Mouse (Mus musculus) kidney, embryonic 15.5 days (tissue): ENCODE measurements around the gene Slc29a4. TPM values are rescaled to one million over a fixed set of nuclear protein-coding genes. Genes with fewer than 3 reads are reported as not detected.

Experiments
- ATAC-seq: fragments of 200-750 bp; cut with Nextera tagmentation; replicated peaks from 2 replicates; pipeline ENCODE4 v1.8.0; 2017; ENCODE audit warnings: moderate TSS enrichment; ENCODE audit not compliant: low FRiP score
- H3K27ac ChIP-seq: fragments of 300-500 bp; sonication (generic); 2 replicates; pipeline ENCODE4 v1.5.1; 2015; ENCODE audit warnings: mild to moderate bottlenecking, inconsistent platforms
- H3K27me3 ChIP-seq: fragments of 300-500 bp; sonication (generic); 2 replicates; pipeline ENCODE4 v1.6.1; 2015; ENCODE audit warnings: inconsistent platforms
- H3K36me3 ChIP-seq: fragments of 300-500 bp; sonication (generic); 2 replicates; pipeline ENCODE4 v1.6.1; 2015; ENCODE audit warnings: inconsistent platforms
- H3K4me1 ChIP-seq: fragments of 300-500 bp; sonication (generic); 2 replicates; pipeline ENCODE4 v1.6.1; 2015; ENCODE audit warnings: inconsistent platforms
- H3K4me2 ChIP-seq: fragments of 300-500 bp; sonication (generic); 2 replicates; pipeline ENCODE4 v1.6.1; 2015; ENCODE audit warnings: moderate library complexity, mild to moderate bottlenecking, inconsistent platforms
- H3K4me3 ChIP-seq: fragments of 300-500 bp; sonication (generic); replicated peaks from 2 replicates; pipeline ENCODE4 v1.5.1; 2015; ENCODE audit warnings: mild to moderate bottlenecking, inconsistent platforms
- H3K9ac ChIP-seq: fragments of 300-500 bp; sonication (generic); 2 replicates; pipeline ENCODE4 v1.6.1; 2015; ENCODE audit warnings: mild to moderate bottlenecking, inconsistent platforms
- H3K9me3 ChIP-seq: fragments of 300-500 bp; sonication (generic); replicated peaks from 2 replicates; pipeline ENCODE4 v1.6.1; 2016; ENCODE audit warnings: inconsistent platforms
- WGBS: fragments of 180-500 bp; shearing (Covaris S2); methylation state at CpG from one replicate; pipeline ENCODE4 v1.1.7; 2015; ENCODE audit warnings: mixed read lengths; 5-methylcytosine and 5-hydroxymethylcytosine counted together
- polyA plus RNA-seq: library from polyadenylated mRNA; unstranded; fragments of >200 nt; fragmentation: Nextera tagmentation; extraction: Ambion mirVana; gene quantifications from 2 replicates; pipeline ENCODE4 v1.2.1, GENCODE M21; 2015

The Slc29a4 gene
- polyA plus RNA-seq, 1 experiment from 2014 or later = 6.4 TPM

DNA sequence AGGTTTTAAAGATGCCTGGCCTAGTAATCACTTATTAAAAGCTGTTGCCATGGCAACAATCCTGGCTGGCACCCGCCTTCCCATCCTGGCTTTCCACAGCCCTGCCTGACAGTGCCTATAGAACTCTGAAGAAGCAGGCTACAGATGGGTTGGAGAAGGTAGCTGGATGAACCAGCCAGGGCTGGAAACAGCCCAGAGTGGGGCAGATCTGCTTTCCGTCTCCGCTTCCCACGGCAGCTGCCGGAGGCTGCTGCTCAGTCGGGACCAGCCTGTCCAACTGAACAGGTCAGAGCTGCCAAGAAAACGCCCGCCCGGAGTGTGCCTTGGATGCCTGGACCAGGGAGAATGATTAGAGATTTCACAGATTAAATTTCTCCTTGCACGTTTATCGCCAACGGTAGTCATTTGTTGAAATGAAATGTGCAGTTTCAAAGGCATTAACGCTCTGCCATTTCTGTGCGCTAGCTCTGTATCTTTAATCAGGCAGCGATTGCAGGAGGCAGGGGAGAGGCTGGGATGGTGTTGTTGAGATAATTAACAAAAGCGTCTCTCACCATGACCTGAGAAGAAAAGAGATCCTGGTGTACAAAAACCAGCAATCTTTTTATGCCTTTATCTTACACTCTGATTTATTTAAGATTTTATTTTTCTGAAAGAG lies 69.1 kb downstream of the Slc29a4 start:
- no peak overlapping the region for H3K4me3 ChIP-seq
- ATAC-seq = no peak; the same call in 1 of the 2 replicates
- no peak overlapping the region for H3K4me2 ChIP-seq
- 89% methylated on average over 16 of the region's 16 CpGs for WGBS
- H3K9ac ChIP-seq = no peak overlapping the region
- no peaks in the 10 kb centered on the region for H3K9me3 ChIP-seq
- peaks cover 100% of the 10 kb centered on the region for H3K36me3 ChIP-seq
- H3K27ac ChIP-seq = 0 out of 2 replicates have a peak overlapping the region, but pooled peaks have one; percentile 13
- H3K27me3 ChIP-seq = no peaks in the 10 kb centered on the region
- no peaks in the 10 kb centered on the region for H3K4me1 ChIP-seq

DNA sequence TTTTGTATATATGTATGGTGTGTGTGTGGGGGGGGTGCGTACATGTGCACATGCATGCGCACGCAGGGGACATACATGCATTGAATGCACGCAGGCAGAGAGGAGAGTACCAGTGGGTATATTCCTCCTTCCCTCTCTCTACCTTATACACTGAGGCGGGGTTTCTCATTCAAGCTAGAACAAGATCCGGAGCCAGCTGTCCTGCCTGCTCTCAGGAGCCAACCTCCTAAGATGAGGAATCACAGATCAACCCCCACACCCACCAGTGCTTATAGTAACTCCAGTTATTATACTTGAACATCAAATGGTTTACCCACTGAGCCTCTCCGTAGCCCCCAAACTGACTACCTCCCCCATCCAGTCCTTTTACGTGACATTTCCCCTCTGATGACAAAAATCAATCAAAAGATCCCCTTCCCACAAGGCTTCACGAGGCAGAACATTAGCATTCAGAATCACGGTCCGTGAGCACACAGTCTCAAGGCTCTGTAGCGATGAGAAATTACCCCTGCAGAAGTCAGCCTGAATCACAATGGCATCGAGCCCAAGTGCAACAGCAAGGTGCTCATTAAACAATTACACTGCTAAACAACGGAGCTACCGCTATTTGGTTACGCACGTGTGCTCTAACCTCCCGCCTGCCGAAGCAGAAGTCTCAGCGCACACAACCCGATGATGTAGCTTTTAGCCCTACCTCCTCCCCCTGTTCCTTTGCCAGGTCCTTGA lies 69.9 kb downstream of the Slc29a4 start:
- Histone ChIP-seq H3K4me3 (no peak overlapping the region), H3K9ac (no peak overlapping the region), H3K27ac (no peak overlapping the region), H3K36me3 (peaks cover 100% of the 10 kb centered on the region), H3K9me3 (no peaks in the 10 kb centered on the region), H3K4me2 (no peak overlapping the region), H3K4me1 (no peaks in the 10 kb centered on the region), H3K27me3 (no peaks in the 10 kb centered on the region)
- no peak for ATAC-seq
- 85% methylated on average over 21 of the region's 21 CpGs for WGBS

DNA sequence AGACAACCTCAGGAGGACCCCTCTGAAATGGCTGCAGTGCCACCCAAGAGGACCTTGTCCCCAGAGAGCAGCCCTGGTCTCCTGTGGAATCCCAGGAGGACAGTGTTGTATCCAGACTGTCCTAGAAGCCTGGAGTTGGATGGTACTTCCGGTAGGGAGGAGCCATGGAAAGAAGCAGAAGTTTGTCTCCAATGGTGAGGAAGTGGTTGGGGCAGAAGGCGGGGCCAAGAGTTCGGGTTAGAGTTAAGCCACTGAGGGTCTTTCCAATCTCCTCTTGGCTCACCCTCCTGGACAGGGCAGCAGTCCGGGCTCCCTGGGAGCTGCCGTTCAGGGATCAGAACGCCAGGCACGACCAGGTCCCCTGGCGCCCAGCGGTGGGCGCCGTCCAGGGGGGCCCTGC lies 72.0 kb downstream of the Slc29a4 start:
- H3K9me3 ChIP-seq = no peaks in the 10 kb centered on the region
- no peak overlapping the region for H3K9ac ChIP-seq
- peaks cover 91% of the 10 kb centered on the region for H3K36me3 ChIP-seq
- ATAC-seq = no peak
- H3K4me3 ChIP-seq = no peak overlapping the region
- H3K4me1 ChIP-seq = peaks cover 11% of the 10 kb centered on the region
- no peak overlapping the region for H3K27ac ChIP-seq
- 62% methylated on average over 11 of the region's 11 CpGs for WGBS
- H3K27me3 ChIP-seq = no peaks in the 10 kb centered on the region
- H3K4me2 ChIP-seq = no peak overlapping the region

DNA sequence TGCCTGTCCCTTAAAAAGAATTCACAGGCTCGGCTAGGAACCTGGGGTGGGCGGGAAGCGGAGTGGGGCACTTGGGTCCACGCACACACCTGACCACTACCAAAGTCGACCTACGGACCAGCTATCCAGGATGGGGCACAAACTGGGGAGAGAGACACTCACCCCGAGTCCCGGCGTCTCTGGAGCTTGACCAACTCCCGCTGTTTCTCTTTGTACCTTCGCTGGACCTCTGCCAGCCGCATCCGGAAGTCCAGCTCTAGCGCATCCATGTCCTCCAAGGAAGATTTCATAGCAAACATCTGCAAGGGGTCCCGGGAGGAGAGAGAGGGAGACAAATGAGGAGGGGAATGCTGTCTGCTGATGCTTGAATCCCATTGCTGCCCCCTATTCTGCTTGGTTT lies 72.6 kb downstream of the Slc29a4 start:
- Histone ChIP-seq H3K36me3 (peaks cover 91% of the 10 kb centered on the region), H3K27me3 (no peaks in the 10 kb centered on the region), H3K9ac (no peak overlapping the region), H3K4me3 (no peak overlapping the region), H3K9me3 (no peaks in the 10 kb centered on the region), H3K4me2 (no peak overlapping the region), H3K27ac (no peak overlapping the region), H3K4me1 (peaks cover 16% of the 10 kb centered on the region)
- no peak for ATAC-seq
- 88% methylated on average over 15 of the region's 15 CpGs for WGBS

DNA sequence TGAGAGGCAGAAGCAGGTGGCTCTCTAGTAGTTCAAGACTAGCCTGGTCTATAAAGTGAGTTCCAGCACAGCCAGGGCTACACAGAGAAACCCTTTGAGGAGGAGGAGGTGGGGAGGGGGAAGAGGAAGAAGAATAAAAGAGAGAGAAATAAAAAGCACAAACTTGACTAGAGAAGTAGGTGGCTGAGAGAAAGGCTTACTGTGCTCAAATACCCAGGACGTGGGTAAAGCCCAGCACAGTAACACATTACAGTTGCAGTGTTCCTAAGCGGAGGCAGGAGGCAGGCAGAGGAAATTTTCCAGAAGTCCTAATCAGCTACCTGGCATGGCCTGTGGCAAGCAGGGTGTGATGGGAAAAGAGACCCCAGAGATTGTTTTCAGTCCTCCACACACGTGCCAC lies 74.4 kb downstream of the Slc29a4 start:
- H3K9ac ChIP-seq = no peak overlapping the region
- WGBS = 93% methylated on average over 3 of the region's 3 CpGs
- H3K4me1 ChIP-seq = peaks cover 20% of the 10 kb centered on the region
- no peak overlapping the region for H3K4me2 ChIP-seq
- no peak for ATAC-seq
- H3K4me3 ChIP-seq = no peak overlapping the region
- H3K27me3 ChIP-seq = no peaks in the 10 kb centered on the region
- H3K9me3 ChIP-seq = no peaks in the 10 kb centered on the region
- H3K27ac ChIP-seq = no peak overlapping the region
- H3K36me3 ChIP-seq = peaks cover 91% of the 10 kb centered on the region

DNA sequence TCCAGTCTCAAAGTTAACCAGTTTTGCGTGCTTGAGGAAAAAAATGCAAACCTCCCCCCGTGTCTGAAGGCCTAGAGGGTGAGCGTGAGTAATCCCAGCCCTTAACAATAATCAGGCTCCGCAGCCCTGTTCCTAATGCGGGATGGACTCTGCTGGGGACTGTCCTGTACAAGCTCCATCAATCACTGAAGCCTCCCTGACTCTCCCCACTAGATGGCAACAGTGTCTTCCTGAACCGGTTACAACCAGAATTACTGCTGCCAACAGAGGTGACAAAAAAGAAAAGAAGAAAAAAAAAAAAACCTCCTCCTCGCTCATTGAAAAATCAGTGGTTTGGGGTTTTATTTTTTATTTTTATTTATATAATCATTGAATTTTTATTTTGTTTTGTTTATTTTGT lies 75.6 kb downstream of the Slc29a4 start:
- Histone ChIP-seq H3K4me1 (peaks cover 20% of the 10 kb centered on the region), H3K27ac (no peak overlapping the region), H3K9me3 (no peaks in the 10 kb centered on the region), H3K27me3 (no peaks in the 10 kb centered on the region), H3K9ac (no peak overlapping the region), H3K36me3 (peaks cover 91% of the 10 kb centered on the region), H3K4me3 (no peak overlapping the region), H3K4me2 (no peak overlapping the region)
- no peak for ATAC-seq
- WGBS = 21% methylated on average over 7 of the region's 7 CpGs

DNA sequence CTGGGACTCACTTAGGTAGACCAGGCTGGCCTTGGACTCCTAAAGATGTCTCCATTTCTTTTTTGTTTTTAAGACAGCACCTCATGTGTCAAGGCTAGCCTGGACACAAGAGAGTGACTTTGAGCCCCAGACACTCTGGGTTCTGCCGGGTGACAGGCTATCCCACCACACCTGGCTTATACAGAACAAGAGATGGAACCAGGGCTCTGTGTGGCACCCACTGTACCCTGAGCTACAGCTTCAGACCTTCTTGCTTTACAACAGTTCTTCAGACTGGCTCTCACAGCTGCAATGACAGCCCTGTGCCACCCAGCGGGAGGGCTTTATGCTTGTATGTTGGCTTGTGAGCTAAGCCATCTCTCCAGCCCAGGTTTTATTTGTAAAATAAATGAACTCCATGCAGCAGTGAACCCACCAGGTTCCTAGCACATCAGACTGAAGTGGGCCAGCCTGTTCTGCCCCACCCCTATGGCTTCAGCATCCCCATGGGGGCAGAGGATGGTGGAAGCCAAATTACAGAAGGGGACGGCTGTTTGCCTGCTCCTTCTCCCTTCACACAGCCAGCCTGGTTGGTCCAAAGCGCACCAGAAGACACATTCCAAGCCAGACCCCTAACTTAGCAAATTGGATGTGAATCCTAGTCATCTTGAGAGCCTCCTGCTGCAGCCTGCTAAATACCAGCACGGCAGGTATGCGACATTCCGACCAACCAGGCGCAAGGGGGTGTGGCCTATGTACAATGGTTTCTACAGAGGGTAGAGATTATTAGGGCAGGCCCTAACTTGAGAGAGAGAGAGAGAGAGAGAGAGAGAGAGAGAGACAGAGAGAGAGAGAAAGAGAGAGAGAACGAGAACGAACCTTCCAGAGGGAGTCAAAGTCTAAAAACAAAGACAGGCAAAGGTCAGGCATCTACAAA lies 76.3 kb downstream of the Slc29a4 start:
- Histone ChIP-seq H3K4me3 (no peak overlapping the region), H3K9ac (no peak overlapping the region), H3K4me2 (no peak overlapping the region), H3K4me1 (peaks cover 20% of the 10 kb centered on the region), H3K36me3 (peaks cover 91% of the 10 kb centered on the region), H3K9me3 (no peaks in the 10 kb centered on the region), H3K27me3 (no peaks in the 10 kb centered on the region), H3K27ac (peak overlapping the region; percentile 29; the same call in 1 of the 2 replicates)
- 56% methylated on average over 10 of the region's 10 CpGs for WGBS
- ATAC-seq = no peak

DNA sequence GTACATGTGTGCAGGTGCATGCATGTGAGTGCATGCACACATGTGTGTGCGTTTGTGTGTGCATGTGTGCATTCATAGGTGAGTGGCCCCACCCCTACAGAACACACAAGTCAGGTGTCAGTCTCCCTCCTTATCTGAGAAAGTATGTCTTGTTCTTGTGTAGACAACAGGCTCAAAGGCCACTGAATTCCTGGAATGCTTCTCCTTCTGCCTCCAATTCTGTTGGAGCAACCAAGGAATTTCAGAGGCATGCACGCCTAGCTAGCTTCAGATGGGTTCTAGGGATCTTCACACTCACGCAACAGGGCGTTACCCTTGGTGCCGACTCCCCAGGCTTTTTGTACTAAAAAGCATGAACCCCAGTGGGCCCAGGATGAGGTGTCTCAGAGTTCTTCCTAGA lies 77.3 kb downstream of the Slc29a4 start:
- WGBS = 75% methylated on average over 5 of the region's 5 CpGs
- no peak for ATAC-seq
- no peaks in the 10 kb centered on the region for H3K9me3 ChIP-seq
- H3K9ac ChIP-seq = no peak overlapping the region
- no peaks in the 10 kb centered on the region for H3K27me3 ChIP-seq
- H3K4me3 ChIP-seq = no peak overlapping the region
- no peak overlapping the region for H3K4me2 ChIP-seq
- H3K27ac ChIP-seq = peak overlapping the region; percentile 48; the same call in 1 of the 2 replicates
- H3K36me3 ChIP-seq = peaks cover 91% of the 10 kb centered on the region
- H3K4me1 ChIP-seq = peaks cover 20% of the 10 kb centered on the region

DNA sequence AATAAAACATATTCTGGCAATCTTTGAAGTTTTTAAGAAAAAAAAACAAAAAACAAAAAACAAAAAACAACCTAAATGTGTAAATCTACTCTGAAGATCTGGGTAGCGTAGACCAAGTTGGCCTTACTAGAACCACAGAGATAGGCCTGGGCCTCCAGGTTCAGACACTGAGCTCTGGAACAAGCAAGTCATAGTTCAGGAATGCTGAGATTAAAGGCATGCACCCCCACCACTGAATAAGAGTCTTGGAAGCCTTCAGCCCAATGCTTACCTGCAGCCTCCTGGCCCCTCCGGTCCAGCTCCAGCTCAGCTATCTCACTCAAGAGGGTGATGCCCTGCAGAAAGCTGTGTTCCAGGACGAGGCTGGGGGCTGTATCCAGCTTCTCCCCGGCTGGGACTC lies 78.7 kb downstream of the Slc29a4 start:
- Histone ChIP-seq H3K4me3 (no peak overlapping the region), H3K4me2 (no peak overlapping the region), H3K27ac (no peak overlapping the region), H3K9ac (no peak overlapping the region), H3K9me3 (no peaks in the 10 kb centered on the region), H3K27me3 (no peaks in the 10 kb centered on the region), H3K36me3 (peaks cover 91% of the 10 kb centered on the region), H3K4me1 (peaks cover 20% of the 10 kb centered on the region)
- ATAC-seq = no peak
- 89% methylated on average over 4 of the region's 4 CpGs for WGBS

DNA sequence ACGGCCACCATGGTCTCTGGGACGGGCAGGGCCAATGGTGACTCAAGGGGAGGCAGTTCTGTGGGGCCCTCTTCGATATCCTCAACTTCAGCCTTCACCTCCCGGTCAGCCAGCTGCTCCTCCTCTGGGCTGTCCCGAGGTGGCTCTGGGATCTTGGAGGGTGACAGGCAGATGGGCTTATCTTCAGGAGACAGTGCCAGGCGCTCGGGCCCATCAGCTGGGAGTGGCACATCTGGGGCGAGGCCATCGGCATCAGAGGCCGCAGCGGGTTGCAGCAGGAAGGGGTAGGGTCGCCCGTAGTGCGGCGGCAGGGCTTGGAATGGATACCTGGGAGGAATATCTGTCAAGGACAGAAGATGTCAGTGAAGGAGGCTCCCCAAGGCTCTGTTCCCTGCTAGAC lies 79.7 kb downstream of the Slc29a4 start:
- Histone ChIP-seq H3K9ac (no peak overlapping the region), H3K27ac (no peak overlapping the region), H3K9me3 (no peaks in the 10 kb centered on the region), H3K4me2 (no peak overlapping the region), H3K27me3 (no peaks in the 10 kb centered on the region), H3K4me1 (peaks cover 20% of the 10 kb centered on the region), H3K36me3 (peaks cover 91% of the 10 kb centered on the region), H3K4me3 (no peak overlapping the region)
- ATAC-seq = no peak
- whole genome bisulfite sequencing = 92% methylated on average over 15 of the region's 15 CpGs
